Mouse (Mus musculus): Measurements from ENCODE around the gene Actl6b.

DNA sequence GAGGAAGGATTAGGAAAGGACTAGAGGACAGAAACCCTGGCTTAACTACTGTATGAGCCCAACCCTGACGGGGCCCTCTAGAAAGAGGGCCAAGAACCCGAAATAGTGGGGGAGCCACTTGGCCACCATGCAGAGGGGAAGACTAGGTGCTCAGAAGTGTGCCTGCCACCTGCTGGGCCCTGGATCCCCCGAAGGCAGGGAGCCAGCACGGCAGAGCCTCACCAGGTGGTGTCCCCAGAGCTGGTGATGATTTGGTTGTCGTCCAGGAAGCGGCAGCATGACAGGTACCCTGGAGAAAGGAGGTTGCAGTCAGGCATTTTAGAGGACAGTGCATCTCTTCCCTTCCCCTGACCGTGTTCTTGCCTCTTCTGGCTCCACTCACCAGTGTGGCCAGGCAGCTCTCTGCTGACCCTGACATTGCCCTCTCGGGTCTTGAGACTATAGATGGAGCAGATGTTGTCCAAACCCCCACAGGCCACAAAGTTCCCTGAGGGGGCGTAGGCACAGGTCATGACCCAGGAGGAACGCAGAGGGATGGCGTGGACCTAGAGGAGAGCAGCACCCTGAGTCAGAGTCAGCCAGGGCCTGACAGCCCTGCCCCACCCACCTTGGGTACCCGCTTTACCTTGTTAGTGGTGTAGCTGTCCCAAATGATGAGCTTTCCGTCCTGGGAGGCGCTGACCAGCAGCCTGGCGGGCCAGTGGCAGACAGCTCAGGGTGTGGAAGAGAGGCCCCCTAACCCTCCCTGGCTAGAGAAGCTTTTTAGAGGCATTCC lies 23.9 kb upstream of the Actl6b start:
- TF ChIP-seq CTCF (conservative IDR thresholded peaks at IDR 0.05; ENCODE audit: insufficient read depth, insufficient read length, low read depth, low read length) (no peak), POLR2A (IDR thresholded peaks at IDR 0.05; ENCODE audit: low read depth, low read length) (no peak)
